Mouse (Mus musculus): ENCODE measurements at regions not wholly inside any gene's neighbourhood (a gene's known extent, or its start where the extent isn't known, plus 50 kb on each side); places are given as distances from the start of the nearest gene placed in this dataset.

GRCm38 (mm10) chr17:84074000-84074782 is 113.6 kb downstream of the Zfp36l2 start:
- DNase-seq (ENCODE audit: low spot score): no peak

- DNase-seq (ENCODE audit: low spot score): no peak
Observed at GRCm38 (mm10) chr17:84072426-84073030, 115.2 kb downstream of the Zfp36l2 start.

GRCm38 (mm10) chr17:84071855-84072254 is 115.9 kb downstream of the Zfp36l2 start:
- DNase-seq (ENCODE audit: low spot score): no peak

- DNase-seq (ENCODE audit: low spot score): no peak
Observed at GRCm38 (mm10) chr17:84070596-84070995, 117.2 kb downstream of the Zfp36l2 start.

GRCm38 (mm10) chr17:84067102-84067501 is 120.6 kb downstream of the Zfp36l2 start:
- DNase-seq (ENCODE audit: low spot score): no peak

- peak; percentile 65 for DNase-seq (ENCODE audit: low spot score)
Observed at GRCm38 (mm10) chr17:84063791-84064190, 124.0 kb downstream of the Zfp36l2 start.

GRCm38 (mm10) chr17:84061621-84062020 is 126.1 kb downstream of the Zfp36l2 start:
- peak; percentile 53 for DNase-seq (ENCODE audit: low spot score)

GRCm38 (mm10) chr17:84056469-84056868 is 131.3 kb downstream of the Zfp36l2 start:
- no peak for DNase-seq (ENCODE audit: low spot score)

GRCm38 (mm10) chr17:84052437-84052836 is 135.3 kb downstream of the Zfp36l2 start:
- no peak for DNase-seq (ENCODE audit: low spot score)

GRCm38 (mm10) chr17:84051212-84051611 is 136.5 kb downstream of the Zfp36l2 start:
- no peak for DNase-seq (ENCODE audit: low spot score)

GRCm38 (mm10) chr17:84048533-84048932 is 139.2 kb downstream of the Zfp36l2 start:
- no peak for DNase-seq (ENCODE audit: low spot score)

- no peak for DNase-seq (ENCODE audit: low spot score)
Observed at GRCm38 (mm10) chr17:84047520-84047919, 140.2 kb downstream of the Zfp36l2 start.

GRCm38 (mm10) chr17:84045812-84046211 is 141.9 kb downstream of the Zfp36l2 start:
- no peak for DNase-seq (ENCODE audit: low spot score)

- no peak for DNase-seq (ENCODE audit: low spot score)
Observed at GRCm38 (mm10) chr17:84044472-84044936, 143.2 kb downstream of the Zfp36l2 start.

GRCm38 (mm10) chr17:84043102-84043501 is 144.6 kb downstream of the Zfp36l2 start:
- DNase-seq (ENCODE audit: low spot score): no peak

- no peak for DNase-seq (ENCODE audit: low spot score)
Observed at GRCm38 (mm10) chr17:84039444-84039843, 148.3 kb downstream of the Zfp36l2 start.

GRCm38 (mm10) chr17:84037580-84038304 is 150.0 kb downstream of the Zfp36l2 start:
- DNase-seq (ENCODE audit: low spot score): no peak

GRCm38 (mm10) chr17:84036056-84036455 is 151.7 kb downstream of the Zfp36l2 start:
- peak; percentile 63 for DNase-seq (ENCODE audit: low spot score)

- DNase-seq (ENCODE audit: low spot score): no peak
Observed at GRCm38 (mm10) chr17:84034801-84035200, 152.9 kb downstream of the Zfp36l2 start.

GRCm38 (mm10) chr17:84032441-84032840 is 155.3 kb downstream of the Zfp36l2 start:
- DNase-seq (ENCODE audit: low spot score): no peak

GRCm38 (mm10) chr17:84031833-84032232 is 155.9 kb downstream of the Zfp36l2 start:
- DNase-seq (ENCODE audit: low spot score): no peak

GRCm38 (mm10) chr17:84031381-84031780 is 156.4 kb downstream of the Zfp36l2 start:
- no peak for DNase-seq (ENCODE audit: low spot score)
